Mouse (Mus musculus) embryonic facial prominence, embryonic 12.5 days (tissue): ENCODE data around the gene Jakmip3. TPM values are rescaled to one million over a fixed set of nuclear protein-coding genes. Genes with fewer than 3 reads are reported as not detected.

Experiments used
- polyA plus RNA-seq: library from polyadenylated mRNA; unstranded; fragments of >200 nt; fragmentation: Nextera tagmentation; extraction: Ambion mirVana; gene quantifications from 2 replicates; pipeline ENCODE4 v1.2.1, GENCODE M21; 2016

The Jakmip3 gene
- polyA plus RNA-seq, 1 experiment from 2014 or later: 0.67 TPM

Other genes starting within 250 kb of the Jakmip3 start
- gene Ppp2r2d, start 94.7 kb upstream of the Jakmip3 start, polyA plus RNA-seq: 51.7 and 57.6 TPM in 2 replicates
- 12.6 and 14.4 TPM in 2 replicates for gene Mapk1ip1, start 94.5 kb upstream of the Jakmip3 start, polyA plus RNA-seq
- gene Bnip3, start 31.2 kb upstream of the Jakmip3 start, polyA plus RNA-seq: 84.2 and 91.0 TPM in 2 replicates
- gene Dpysl4, start 145.3 kb downstream of the Jakmip3 start, polyA plus RNA-seq: 52.8 and 62.3 TPM in 2 replicates